Mouse (Mus musculus) yolk sac, embryonic 10.5 days (tissue): Measurements from ENCODE around the gene Gck.

Experiments
- DNase-seq: peaks from one replicate; pipeline ENCODE4 v3.0.0-alpha.2; 2017; ENCODE audit warnings: low spot score

The Gck gene

DNA sequence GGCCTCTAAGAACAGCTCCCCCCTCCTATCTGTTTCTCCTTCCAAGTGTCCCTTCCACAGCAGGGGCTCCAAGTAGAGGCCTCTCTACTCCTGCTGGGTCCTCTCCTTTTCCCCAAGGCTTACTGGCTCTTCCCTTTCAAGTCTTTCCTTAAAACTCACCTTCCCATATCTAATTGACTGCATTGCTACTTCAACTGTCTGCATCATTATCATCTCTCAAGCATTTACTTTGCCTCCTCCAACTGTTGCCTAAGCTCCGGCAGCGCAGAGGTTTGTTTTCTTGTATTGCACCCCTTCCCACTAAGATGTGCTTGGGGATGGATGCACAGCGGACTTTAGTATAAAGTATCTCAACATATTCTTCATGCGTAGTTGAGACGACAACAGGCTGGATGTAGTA lies 72.5 kb downstream of the Gck start:
- DNase-seq, result no peak

DNA sequence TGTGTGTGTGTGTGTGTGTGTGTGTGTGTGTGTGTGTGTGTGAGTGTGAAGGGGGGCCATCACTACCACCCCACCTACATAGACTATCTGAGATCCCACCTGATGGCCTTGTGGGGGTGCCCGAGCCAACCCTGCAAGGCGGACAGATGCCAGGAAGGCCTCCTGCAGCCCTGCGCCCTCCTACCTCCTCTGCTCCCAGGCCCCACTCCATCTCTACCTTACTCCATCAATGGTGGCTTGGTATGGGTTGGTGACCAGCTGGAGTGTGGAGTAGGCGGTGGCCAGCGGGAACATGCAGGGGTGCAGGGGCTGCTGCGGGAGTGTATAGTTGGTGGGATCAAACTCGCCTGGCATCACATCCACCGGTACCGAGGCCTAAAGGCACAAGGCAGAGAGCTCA lies 76.7 kb downstream of the Gck start:
- DNase-seq, result no peak

DNA sequence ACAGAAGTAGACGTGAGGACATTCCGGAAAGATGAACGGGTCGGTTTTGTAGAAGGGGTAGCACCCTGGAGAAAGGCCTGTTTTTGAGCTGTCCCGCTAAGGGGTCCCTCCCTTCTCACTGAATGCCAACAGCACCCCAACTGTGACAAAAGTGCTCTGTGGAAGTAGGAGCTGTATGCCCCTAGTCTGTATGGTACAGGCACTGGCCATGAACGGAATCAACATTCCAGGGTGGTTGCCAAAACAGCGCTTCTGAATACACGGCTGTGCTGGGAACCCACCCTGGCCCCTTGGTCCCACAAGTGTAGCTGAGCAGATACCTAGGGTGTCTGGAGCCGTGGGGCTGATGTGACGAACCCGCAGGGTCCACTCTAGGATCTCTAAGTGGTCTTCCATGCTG lies 77.2 kb downstream of the Gck start:
- no peak for DNase-seq

DNA sequence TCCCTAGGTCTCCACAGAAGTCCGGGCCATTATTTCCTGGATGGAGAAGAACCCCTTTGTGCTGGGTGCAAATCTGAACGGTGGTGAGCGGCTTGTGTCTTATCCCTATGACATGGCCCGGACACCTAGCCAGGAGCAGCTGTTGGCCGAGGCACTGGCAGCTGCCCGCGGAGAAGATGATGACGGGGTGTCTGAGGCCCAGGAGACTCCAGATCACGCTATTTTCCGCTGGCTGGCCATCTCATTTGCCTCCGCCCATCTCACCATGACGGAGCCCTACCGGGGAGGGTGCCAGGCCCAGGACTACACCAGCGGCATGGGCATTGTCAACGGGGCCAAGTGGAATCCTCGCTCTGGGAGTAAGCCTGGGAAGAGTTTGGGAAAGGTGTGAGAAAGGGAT lies 79.8 kb downstream of the Gck start:
- no peak for DNase-seq

DNA sequence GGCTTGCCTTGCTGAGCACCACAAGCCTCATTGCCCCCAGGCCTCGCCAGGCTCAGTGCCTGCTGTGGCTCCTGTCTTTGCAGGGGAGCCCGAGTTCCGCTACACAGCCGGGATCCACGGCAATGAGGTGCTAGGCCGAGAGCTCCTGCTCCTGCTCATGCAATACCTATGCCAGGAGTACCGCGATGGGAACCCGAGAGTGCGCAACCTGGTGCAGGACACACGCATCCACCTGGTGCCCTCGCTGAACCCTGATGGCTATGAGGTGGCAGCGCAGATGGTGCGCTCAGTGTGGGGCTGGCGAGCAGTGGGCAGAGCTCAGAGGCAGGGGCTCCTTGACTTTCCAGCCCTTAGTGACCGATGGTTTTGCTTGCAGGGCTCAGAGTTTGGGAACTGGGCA lies 80.5 kb downstream of the Gck start:
- DNase-seq, result no peak

DNA sequence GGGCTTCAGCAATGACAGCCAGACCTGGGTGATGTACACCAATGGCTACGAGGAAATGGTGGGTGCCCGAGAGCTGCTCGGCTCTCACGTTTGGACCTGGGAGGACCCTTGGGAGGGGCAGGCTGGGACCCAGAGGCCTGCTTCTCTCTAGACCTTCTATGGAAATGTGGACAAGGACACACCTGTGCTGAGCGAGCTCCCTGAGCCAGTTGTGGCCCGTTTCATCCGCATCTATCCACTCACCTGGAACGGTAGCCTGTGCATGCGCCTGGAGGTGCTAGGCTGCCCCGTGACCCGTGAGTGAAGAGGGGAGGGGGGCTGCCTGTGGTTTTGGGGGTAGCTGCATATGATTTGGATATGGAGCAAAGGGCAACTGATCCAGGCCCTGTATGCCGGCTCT lies 81.6 kb downstream of the Gck start:
- DNase-seq, result no peak

DNA sequence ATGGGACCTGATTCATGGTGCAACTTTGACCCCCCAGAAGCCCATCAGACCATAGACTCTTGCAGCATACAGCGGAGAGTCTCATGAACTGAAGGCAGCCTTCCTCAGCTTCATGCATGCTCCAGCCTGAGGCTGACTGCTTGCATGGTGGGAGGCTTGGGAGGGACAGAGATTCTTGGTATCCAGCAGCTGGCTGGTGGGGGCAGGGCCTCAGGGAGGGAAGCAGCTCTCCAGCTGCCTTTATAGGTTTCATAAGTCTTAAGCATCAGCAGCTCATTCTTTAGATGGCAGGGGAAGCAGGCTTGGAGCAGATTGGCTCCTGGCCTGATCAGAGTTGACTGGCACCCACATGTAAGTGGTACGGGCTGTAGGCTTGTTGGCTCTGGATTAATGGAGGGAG lies 82.7 kb downstream of the Gck start:
- DNase-seq, result no peak

DNA sequence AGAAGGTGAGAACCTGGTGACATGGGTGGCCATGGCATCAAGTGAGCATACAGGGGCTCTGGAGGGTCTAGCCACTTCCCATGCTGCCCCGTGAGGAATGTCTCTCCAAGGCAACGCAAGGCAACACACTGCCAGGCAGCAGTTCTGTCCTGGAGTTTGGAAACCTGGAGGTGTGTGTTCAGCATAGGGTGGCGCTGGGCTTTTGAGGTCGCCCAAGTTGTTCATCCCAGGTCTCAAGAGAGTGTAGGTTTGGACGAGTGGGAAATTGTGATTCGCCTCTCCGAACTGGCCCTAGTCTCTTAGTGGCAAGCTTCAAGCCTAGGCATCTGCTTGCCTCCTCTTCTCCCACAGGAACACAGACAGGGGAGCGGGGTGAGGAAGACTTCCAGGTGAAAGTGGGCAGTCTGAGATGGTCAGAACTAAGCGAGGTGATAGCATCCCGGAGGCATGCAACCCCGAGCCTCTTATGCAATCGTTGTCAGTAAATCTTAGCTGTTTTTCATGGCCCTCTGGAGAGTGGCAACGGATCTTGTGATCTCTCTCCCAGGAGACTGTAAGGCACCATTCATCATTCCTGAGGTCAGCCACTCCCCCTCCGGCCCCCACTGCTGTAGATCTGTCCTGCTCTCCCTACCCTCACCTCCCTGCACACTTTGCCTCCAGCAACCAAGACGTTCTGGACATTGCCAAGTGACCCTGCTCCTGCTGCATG lies 87.3 kb downstream of the Gck start:
- DNase-seq, result peak; percentile 67

DNA sequence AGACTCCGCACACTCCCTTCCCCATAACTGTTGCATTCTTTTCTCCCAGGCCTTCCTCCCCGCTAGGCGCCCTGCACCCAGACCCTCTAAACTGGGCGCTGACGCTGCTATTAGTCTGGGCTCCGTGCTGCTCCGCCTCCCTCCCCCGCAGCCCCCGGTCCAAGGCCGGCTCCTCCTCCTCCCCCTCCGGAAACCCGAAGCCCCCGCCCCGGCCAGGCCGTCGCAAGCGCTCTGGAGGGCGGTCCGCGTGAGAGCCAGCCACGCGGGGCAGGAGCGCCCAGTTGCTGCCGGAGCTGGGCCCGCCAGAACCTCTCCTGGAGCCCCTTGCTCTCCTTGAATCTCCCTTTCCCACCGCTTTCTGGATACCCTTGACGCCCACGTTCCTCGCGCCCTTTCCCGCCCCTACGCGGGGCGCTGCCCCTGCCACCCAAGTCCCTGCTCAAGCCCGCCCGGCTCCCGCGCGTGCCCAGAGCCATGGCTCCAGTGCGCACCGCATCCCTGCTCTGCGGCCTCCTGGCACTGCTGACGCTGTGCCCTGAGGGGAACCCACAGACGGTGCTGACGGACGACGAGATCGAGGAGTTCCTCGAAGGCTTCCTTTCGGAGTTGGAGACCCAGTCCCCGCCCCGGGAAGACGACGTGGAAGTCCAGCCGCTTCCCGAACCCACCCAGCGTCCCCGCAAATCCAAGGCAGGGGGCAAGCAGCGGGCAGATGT lies 88.0 kb downstream of the Gck start, which contains the start of gene Aebp1:
Gene Aebp1 (plus strand): TSS at position 270 of the 716 bp plus-strand sequence.
- DNase-seq, result peak; percentile 71

DNA sequence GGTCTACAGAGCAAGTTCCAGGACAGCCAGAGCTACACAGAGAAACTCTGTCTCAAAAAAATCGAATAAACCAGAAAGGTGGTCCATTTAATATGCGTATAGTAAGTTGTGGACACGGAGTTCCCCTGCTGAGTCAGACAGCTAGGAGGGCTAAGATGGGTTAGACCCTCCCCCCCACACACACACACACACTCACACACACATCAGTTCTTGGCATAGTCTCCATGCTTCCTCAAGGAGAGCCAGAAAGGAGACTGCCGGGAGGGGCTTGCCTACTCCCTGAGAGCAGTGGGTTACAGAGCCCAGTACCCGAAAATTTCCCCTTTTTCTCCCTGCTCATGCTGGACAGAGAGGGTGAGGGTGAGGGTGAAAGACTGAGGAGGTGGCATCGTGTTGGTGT lies 89.2 kb downstream of the Gck start:
- DNase-seq, result no peak

DNA sequence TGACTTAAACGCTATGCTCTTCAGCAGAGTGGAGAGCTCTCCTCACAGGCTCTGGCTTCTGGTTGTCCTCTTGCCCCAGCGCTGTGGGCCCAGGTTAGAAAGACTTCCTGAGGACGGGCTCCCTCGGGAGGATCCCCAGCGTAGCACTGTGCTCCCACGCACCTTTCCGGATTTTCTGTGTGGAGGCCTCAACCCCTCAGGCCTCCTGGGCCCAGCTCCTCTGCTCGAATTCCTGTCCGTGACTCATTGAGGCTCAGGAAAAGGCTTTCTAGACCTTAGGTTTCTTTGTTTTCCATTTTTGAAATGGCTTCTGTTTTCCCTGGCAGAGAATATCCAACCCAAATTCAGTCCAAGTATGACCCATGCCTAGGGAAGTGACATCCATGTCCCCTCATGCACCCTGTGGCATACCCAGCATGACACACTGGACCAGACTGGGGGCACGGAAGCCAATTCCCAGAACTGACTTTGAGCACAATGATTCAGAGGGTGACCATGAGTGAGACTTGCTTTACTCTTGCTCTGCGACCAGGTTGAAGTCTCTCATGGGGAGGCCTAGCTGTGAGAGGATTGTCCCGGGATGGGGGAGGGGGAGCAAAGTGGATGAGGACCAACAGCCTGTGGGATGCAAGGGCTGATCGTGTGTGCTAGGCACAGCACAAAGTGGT lies 89.9 kb downstream of the Gck start:
- no peak for DNase-seq

DNA sequence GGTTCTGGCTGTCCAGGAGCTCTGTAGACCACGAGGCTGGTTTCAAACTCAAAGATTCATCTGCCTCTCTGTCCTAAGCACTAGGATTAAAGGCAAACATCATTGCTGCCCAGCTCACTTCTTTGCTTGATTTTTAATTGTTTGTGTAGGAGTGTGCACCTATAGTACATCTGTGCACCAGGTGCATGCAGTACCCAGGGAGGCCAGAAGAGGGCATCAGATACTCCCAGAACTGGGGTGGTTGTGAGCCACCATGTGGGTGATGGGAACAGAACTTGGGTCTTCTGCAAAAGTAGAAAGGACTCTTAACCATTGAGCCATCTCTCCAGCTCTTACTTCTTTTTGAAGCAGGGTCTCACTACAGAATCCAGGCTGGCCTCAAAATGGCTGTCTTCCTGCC lies 91.2 kb downstream of the Gck start:
- DNase-seq, result no peak

DNA sequence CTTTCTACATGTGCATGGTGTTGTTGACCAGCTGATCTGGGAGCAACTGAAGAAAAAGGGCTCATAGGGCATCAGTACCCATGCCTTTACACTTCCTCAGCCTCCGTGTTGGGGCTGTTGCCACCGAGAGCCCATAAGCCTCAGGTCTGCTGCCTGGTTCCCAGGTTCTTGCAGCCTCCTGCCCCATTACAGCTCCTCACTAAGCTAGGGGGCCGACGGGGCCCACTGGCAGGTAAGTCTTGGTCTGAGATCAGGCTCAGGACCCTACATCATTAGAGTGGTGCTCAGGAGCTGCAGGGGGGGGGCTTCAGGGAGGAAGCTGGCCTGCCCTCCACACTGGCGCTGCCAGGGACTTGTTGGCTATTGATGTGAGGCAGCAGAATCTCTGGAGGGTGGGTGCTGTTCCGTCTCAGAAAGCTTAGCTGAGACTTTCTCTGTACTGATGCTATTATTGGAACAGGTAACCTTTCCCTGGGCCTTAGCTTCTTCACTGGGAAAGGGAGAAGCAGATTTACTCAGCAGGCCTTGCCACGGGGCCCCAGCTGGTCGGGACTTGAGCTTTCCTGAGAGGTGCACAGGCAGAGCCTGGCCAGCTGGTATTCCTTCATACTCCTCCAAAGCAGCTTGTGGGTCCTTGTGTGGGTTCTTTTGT lies 93.3 kb downstream of the Gck start:
- no peak for DNase-seq

DNA sequence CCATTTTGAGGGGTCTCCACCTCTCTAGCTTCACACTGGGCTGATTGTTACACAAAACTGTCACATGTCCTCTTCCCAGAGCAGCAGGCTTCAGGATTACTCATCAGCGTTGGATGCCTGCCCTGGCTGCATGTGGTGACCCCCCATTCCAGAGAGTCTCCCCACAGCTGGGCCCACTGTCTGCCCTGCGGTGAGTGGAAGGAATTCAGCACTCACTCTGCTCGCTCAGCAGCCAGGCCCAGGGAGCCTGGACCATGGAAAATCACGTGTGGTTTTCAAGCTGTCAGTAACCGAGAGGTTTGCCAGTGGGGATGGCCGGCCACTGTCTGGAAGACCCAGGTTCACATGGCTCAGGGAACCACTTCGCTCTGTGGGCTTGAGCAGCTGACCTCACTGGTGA lies 94.0 kb downstream of the Gck start:
- no peak for DNase-seq

DNA sequence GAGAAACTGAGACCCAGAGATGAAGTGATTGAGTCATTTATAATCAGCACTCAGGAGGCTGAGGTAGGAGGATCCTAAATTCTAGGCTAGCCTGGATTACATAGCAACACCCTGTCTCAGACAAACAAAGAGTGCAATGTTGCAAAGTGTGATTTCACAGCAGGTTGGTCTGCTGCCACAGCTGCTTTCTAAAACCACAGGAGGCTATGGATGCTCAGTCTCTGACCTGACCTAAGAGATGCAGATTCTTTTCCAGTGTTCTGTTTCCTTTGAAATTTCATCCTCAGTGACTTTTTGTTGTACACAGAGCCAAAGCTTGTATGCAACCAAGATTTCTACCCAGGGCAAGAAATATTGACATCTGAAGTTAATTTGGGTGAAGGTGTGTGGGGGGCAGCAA lies 94.4 kb downstream of the Gck start:
- DNase-seq, result no peak

DNA sequence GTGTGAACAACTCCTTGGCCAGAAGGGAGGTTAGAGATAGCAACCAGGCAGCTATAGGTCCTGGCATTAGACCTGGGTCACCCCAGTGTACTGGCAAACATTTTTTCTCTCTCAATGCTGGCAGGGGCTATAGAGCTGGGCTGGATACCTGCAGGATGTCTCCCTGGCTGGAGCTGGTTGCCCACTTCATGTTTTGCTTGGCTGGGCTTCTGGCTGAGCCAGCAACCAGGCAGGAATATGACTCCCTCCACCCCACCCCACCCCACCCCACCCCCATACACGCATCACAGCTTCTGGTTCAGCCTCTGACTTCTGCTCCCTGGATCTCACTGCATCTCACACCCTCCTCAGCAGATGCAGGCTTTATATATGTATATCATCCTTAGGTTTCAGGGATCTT lies 97.6 kb downstream of the Gck start:
- no peak for DNase-seq

DNA sequence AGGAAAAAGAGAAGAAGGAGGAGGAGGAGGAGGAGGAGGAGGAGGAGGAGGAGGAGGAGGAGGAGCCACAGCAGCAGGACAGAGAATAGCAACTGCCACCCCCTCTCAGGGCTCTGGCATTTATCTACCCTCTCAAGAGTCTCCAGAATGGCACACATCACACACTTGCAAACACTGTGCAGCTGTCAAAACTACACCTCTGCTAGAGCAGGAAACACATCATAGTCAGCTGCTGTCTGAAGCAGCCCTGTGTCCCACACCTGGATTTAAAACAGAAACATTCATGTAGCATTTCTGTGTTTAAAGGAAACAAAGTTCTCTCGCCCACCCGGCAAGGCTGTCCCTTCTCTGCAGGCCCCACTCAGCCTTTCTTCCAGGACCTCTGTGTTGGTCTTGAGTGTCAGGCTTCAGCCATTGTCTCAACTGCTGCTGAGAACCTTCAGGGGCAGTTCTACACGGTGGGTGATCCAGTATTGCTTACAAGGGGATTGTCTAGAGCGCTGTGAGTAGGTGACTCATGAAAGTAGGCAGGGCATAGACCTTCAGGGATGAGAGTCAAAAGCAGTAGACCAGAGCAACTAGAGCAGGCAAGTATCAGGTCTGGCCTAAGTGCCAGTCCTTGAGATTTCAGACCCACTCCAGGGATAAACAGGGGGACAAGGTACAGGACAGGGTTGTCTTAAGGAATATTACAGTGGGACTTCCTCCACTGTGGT lies 98.7 kb downstream of the Gck start:
- DNase-seq, result no peak
